ENCODE assay signal across 9 mouse cellular contexts in genomic region chr14:46980736-46981438, GRCm38 (mm10).
DNase-seq lines count a peak whose midpoint lies in the region; ATAC-seq and TF ChIP-seq lines count a peak whose summit lies in the region.
"Had no signal": no experiment of that assay in that cellular context is flagged by ENCODE, and none has a peak within 500 bp of the region (broad histone marks: within the 10 kb centered on the region; RNA-seq: fewer than 3 reads in every experiment).

No protein-coding gene starts in this region.

- WGBS in hindbrain, embryonic 16.5 days, result 74% methylated on average over 17 of the region's 17 CpGs
- 77% methylated on average over 17 of the region's 17 CpGs for WGBS in hindbrain, embryonic 12.5 days
- 71% methylated on average over 17 of the region's 17 CpGs for WGBS in kidney, embryonic 15.5 days

- no peak overlapping the region for H3K4me2 ChIP-seq in hindbrain, embryonic 16.5 days (ENCODE audit: low read length)
- no peak overlapping the region for H3K4me2 ChIP-seq in hindbrain, embryonic 12.5 days (replicated peaks)
- no peak overlapping the region for H3K4me2 ChIP-seq in kidney, embryonic 15.5 days

- ATAC-seq in hindbrain, embryonic 16.5 days, result peak; percentile 54
- ATAC-seq in hindbrain, embryonic 12.5 days (ENCODE audit: low FRiP score), result no peak
- no peak for ATAC-seq in kidney, embryonic 15.5 days (replicated peaks; ENCODE audit: low FRiP score)

- H3K27me3 ChIP-seq in hindbrain, embryonic 16.5 days (replicated peaks; ENCODE audit: control insufficient read depth, insufficient read depth, low read length), result no peaks in the 10 kb centered on the region
- H3K27me3 ChIP-seq in hindbrain, embryonic 12.5 days, result no peaks in the 10 kb centered on the region
- no peaks in the 10 kb centered on the region for H3K27me3 ChIP-seq in kidney, embryonic 15.5 days

- no peak overlapping the region for H3K9ac ChIP-seq in hindbrain, embryonic 16.5 days (ENCODE audit: low read depth, low read length)
- H3K9ac ChIP-seq in hindbrain, embryonic 12.5 days, result no peak overlapping the region
- H3K9ac ChIP-seq in kidney, embryonic 15.5 days, result no peak overlapping the region

- H3K4me3 ChIP-seq in hindbrain, embryonic 16.5 days (ENCODE audit: low read length), result no peak overlapping the region
- no peak overlapping the region for H3K4me3 ChIP-seq in hindbrain, embryonic 12.5 days
- H3K4me3 ChIP-seq in kidney, embryonic 15.5 days (replicated peaks), result no peak overlapping the region
- H3K4me3 ChIP-seq: megakaryocyte, embryonic 14.5 days had no signal

- intact Hi-C loops in left cerebral cortex, postnatal 25 days (cut with DNase I), result loop anchor here (5.0 kb wide), 1 partner anchor 84 kb away; no protein-coding TSS in a partner anchor

- H3K4me1 ChIP-seq in hindbrain, embryonic 16.5 days (ENCODE audit: control insufficient read depth, insufficient read depth, low read depth, low read length), result no peaks in the 10 kb centered on the region
- peaks cover 8% of the 10 kb centered on the region for H3K4me1 ChIP-seq in hindbrain, embryonic 12.5 days
- H3K4me1 ChIP-seq in kidney, embryonic 15.5 days, result peaks cover 4% of the 10 kb centered on the region

- no peak overlapping the region for H3K27ac ChIP-seq in hindbrain, embryonic 16.5 days (ENCODE audit: low read depth, low read length)
- no peak overlapping the region for H3K27ac ChIP-seq in hindbrain, embryonic 12.5 days
- H3K27ac ChIP-seq in kidney, embryonic 15.5 days, result no peak overlapping the region

- no peaks in the 10 kb centered on the region for H3K36me3 ChIP-seq in hindbrain, embryonic 16.5 days (ENCODE audit: control insufficient read depth, insufficient read depth, low read length)
- H3K36me3 ChIP-seq in hindbrain, embryonic 12.5 days, result no peaks in the 10 kb centered on the region
- no peaks in the 10 kb centered on the region for H3K36me3 ChIP-seq in kidney, embryonic 15.5 days

- TF ChIP-seq CTCF in brain, embryonic 14.5 days (IDR thresholded peaks at IDR 0.05; ENCODE audit: borderline replicate concordance, extremely low read depth, insufficient read depth, insufficient read length), result no peak

- H3K9me3 ChIP-seq in hindbrain, embryonic 16.5 days (ENCODE audit: control insufficient read depth, low read length), result no peaks in the 10 kb centered on the region
- H3K9me3 ChIP-seq in hindbrain, embryonic 12.5 days (replicated peaks), result no peaks in the 10 kb centered on the region
- H3K9me3 ChIP-seq in kidney, embryonic 15.5 days (replicated peaks), result no peaks in the 10 kb centered on the region
- H3K9me3 ChIP-seq: megakaryocyte, embryonic 14.5 days had no signal

- no peak for TF ChIP-seq POLR2A in brain, embryonic 14.5 days (IDR thresholded peaks at IDR 0.05; ENCODE audit: borderline replicate concordance, extremely low read depth, insufficient read depth, insufficient read length, poor library complexity, severe bottlenecking)

- peak; percentile 53 for DNase-seq in brain, embryonic 14.5 days (ENCODE audit: low read depth)
- DNase-seq in frontal cortex, adult 2 months (ENCODE audit: extremely low spot score in 1 of 2, low spot score in 1 of 2), result peak; percentile 27 to 80
- DNase-seq in left cerebral cortex, postnatal 25 days (ENCODE audit: low spot score in 2 of 2), result peak; percentile 52 to 84
- no peak for DNase-seq in ovary, postnatal 36 days (ENCODE audit: low spot score)
- DNase-seq in lung, postnatal 14 days, result no peak

Comparison
In these comparisons a context has a peak if more than half of its experiments do, and no peak if none do; other contexts are left out.
1. DNase-seq: peak in brain, embryonic 14.5 days (single experiment), frontal cortex, adult 2 months (2 of 2) and left cerebral cortex, postnatal 25 days (2 of 2); none in ovary, postnatal 36 days (single experiment) and lung, postnatal 14 days (single experiment).